Mouse (Mus musculus): ENCODE results near the gene Trib3. TPM values are rescaled to one million over a fixed set of nuclear protein-coding genes. Genes with fewer than 3 reads are reported as not detected.
A peak's percentile ranks its signal among the peaks of the same experiment; 100 is the strongest.

The Trib3 gene
- polyA plus RNA-seq, 1 experiment from 2014 or later = 1.2 TPM

DNA sequence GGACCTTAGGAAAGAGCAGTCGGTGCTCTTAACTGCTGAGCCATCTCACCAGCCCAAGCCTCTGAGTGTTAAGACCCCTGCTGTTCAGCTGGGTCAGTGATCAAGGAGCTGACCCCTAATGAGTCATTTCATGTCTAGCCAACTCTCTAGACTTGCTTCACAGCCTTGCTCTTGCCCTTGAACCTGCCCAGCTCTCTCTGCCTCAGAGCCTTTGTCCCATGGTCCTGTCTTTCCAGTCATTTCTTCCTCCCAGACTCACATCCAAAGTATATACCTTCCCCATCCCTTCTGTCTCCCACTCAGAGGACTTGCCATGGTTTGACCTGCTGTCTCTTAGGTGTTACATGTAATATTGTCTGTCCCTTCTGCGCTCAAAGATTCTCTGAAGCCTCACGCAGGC, 13.4 kb upstream of the Trib3 start:
- ATAC-seq (ENCODE audit: low FRiP score, low TSS enrichment) (no peak), DNase-seq (no peak)
- Histone ChIP-seq H3K4me2 (ENCODE audit: low read length) (no peak overlapping the region), H3K4me3 (replicated peaks; ENCODE audit: low read depth, low read length) (no peak overlapping the region), H3K27ac (replicated peaks; ENCODE audit: low read depth, low read length) (no peak overlapping the region), H3K27me3 (ENCODE audit: control insufficient read depth, insufficient read depth, low read length) (no peaks in the 10 kb centered on the region), H3K9ac (replicated peaks; ENCODE audit: low read length) (no peak overlapping the region), H3K4me1 (ENCODE audit: control insufficient read depth, insufficient read depth, low read length) (no peaks in the 10 kb centered on the region), H3K9me3 (ENCODE audit: control insufficient read depth, low read length) (no peaks in the 10 kb centered on the region), H3K36me3 (ENCODE audit: control insufficient read depth, insufficient read depth, low read length) (no peaks in the 10 kb centered on the region)
- 85% methylated on average over 3 of the region's 3 CpGs for WGBS

DNA sequence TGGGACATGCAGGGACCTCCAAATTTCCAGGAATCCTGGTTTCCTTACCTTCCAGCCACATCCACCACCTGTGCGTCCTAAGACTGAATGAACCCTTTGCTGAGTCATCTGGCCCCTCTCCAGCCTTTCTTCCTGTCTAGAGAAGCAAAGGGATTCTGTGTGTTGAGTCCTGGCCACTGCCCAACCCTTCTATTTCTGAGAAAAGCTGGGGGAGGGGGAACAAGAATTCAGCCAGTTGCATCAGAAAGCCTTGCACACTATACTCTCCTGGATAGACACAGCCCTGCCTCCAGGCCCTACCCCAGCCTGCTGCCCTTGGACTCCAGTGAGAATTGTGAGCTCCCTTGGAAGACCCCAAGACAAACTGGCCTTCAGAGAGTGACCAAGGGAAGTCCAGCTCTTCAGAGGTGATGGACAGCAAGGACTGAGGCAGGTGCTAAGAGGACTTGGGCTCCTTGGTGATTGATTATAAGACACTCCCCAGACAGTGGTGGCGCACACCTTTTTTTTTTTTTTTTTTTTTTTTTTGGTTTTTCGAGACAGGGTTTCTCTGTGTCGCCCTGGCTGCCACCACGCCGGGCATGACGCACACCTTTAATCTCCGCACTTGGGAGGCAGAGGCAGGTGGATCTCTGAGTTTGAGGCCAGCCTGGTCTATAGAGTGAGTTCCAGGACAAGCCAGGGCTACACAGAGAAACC, 6.2 kb upstream of the Trib3 start:
- Histone ChIP-seq H3K9ac (replicated peaks; ENCODE audit: low read length) (no peak overlapping the region), H3K4me1 (ENCODE audit: control insufficient read depth, insufficient read depth, low read length) (no peaks in the 10 kb centered on the region), H3K4me2 (ENCODE audit: low read length) (no peak overlapping the region), H3K27ac (replicated peaks; ENCODE audit: low read depth, low read length) (no peak overlapping the region), H3K9me3 (ENCODE audit: control insufficient read depth, low read length) (no peaks in the 10 kb centered on the region), H3K4me3 (replicated peaks; ENCODE audit: low read depth, low read length) (no peak overlapping the region), H3K36me3 (ENCODE audit: control insufficient read depth, insufficient read depth, low read length) (no peaks in the 10 kb centered on the region), H3K27me3 (ENCODE audit: control insufficient read depth, insufficient read depth, low read length) (0 out of 2 replicates have a peak, but pooled peaks cover 3% of the 10 kb centered on the region)
- DNase-seq (no peak), ATAC-seq (ENCODE audit: low FRiP score, low TSS enrichment) (no peak)
- 88% methylated on average over 8 of the region's 8 CpGs for WGBS

- H3K4me2 ChIP-seq (ENCODE audit: low read length) = no peak overlapping the region
- peaks cover 1% of the 10 kb centered on the region; the same call in 1 of the 2 replicates for H3K4me1 ChIP-seq (ENCODE audit: control insufficient read depth, insufficient read depth, low read length)
- ATAC-seq (ENCODE audit: low FRiP score, low TSS enrichment) (no peak), DNase-seq (no peak)
- no peak overlapping the region for H3K9ac ChIP-seq (replicated peaks; ENCODE audit: low read length)
- WGBS = 80% methylated on average over 6 of the region's 6 CpGs
- no peak overlapping the region for H3K27ac ChIP-seq (replicated peaks; ENCODE audit: low read depth, low read length)
- H3K36me3 ChIP-seq (ENCODE audit: control insufficient read depth, insufficient read depth, low read length) = no peaks in the 10 kb centered on the region
- no peak overlapping the region for H3K4me3 ChIP-seq (replicated peaks; ENCODE audit: low read depth, low read length)
- H3K9me3 ChIP-seq (ENCODE audit: control insufficient read depth, low read length) = no peaks in the 10 kb centered on the region
- H3K27me3 ChIP-seq (ENCODE audit: control insufficient read depth, insufficient read depth, low read length) = 0 out of 2 replicates have a peak, but pooled peaks cover 3% of the 10 kb centered on the region
Measured at GRCm38 (mm10) chr2:152349205-152349604, 5.4 kb upstream of the Trib3 start.

DNA sequence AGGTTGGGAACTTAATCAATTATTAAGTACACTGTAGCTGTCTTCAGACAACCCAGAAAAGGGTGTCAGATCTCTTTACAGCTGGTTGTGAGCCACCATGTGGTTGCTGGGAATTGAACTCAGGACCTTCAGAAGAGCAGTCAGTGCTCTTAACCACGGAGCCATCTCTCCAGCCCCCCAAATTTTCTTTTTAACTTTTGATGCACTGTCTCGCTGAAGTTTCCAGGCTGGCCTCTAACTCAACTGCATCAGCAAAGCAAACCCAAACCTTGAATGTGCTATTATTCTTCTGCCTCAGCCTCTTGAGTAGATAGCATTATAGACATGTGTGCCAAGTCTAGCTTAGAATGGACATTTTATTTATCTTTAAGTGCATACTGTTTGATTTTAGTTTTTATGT, 3.9 kb upstream of the Trib3 start:
- Histone ChIP-seq H3K4me2 (ENCODE audit: low read length) (no peak overlapping the region), H3K9me3 (ENCODE audit: control insufficient read depth, low read length) (no peaks in the 10 kb centered on the region), H3K4me3 (replicated peaks; ENCODE audit: low read depth, low read length) (no peak overlapping the region), H3K4me1 (ENCODE audit: control insufficient read depth, insufficient read depth, low read length) (peaks cover 5% of the 10 kb centered on the region; the same call in 1 of the 2 replicates), H3K27ac (replicated peaks; ENCODE audit: low read depth, low read length) (no peak overlapping the region), H3K27me3 (ENCODE audit: control insufficient read depth, insufficient read depth, low read length) (0 out of 2 replicates have a peak, but pooled peaks cover 3% of the 10 kb centered on the region), H3K36me3 (ENCODE audit: control insufficient read depth, insufficient read depth, low read length) (no peaks in the 10 kb centered on the region), H3K9ac (replicated peaks; ENCODE audit: low read length) (no peak overlapping the region)
- 81% methylated on average over 2 of the region's 2 CpGs for WGBS
- no peak for DNase-seq
- no peak for ATAC-seq (ENCODE audit: low FRiP score, low TSS enrichment)

DNA sequence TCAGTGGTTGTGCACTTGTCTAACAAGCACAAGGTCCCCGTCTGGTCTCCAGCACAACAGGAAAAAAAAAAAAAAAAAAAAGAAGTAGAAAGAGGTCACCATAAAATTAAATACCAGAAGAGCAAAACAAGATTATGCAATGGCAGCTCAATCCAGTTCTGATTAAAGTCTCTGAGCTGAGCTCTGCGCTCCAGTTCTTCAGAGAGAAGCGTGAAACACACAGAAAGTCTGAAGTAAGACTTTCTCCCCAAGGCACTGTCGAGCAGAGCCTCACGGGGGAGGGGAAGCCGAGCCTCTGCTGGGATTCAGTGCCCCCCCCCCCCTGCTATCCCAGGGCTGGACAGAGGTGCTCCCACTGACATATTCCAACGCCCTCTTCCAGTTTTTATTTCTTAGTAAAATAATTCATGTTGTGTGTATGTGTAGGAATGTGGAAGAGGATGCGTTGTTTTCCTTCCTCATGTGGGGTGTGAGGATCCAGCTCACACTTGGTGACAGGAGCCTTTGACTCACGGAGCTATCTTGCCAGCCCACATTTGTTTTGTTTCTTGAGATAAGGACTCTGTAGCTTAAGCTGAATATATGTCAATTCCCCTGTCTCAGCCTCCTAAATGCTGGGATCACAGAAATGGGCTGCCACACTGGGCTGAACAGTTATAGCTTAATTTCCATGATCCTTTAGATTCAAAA, 3.1 kb upstream of the Trib3 start:
- no peak overlapping the region for H3K4me2 ChIP-seq (ENCODE audit: low read length)
- WGBS = 45% methylated on average over 9 of the region's 9 CpGs
- H3K27ac ChIP-seq (replicated peaks; ENCODE audit: low read depth, low read length) = no peak overlapping the region
- ATAC-seq (ENCODE audit: low FRiP score, low TSS enrichment) (no peak), DNase-seq (no peak)
- H3K9ac ChIP-seq (replicated peaks; ENCODE audit: low read length) = no peak overlapping the region
- no peak overlapping the region for H3K4me3 ChIP-seq (replicated peaks; ENCODE audit: low read depth, low read length)
- no peaks in the 10 kb centered on the region for H3K36me3 ChIP-seq (ENCODE audit: control insufficient read depth, insufficient read depth, low read length)
- H3K9me3 ChIP-seq (ENCODE audit: control insufficient read depth, low read length) = no peaks in the 10 kb centered on the region
- peaks cover 5% of the 10 kb centered on the region; the same call in 1 of the 2 replicates for H3K4me1 ChIP-seq (ENCODE audit: control insufficient read depth, insufficient read depth, low read length)
- 0 out of 2 replicates have a peak, but pooled peaks cover 3% of the 10 kb centered on the region for H3K27me3 ChIP-seq (ENCODE audit: control insufficient read depth, insufficient read depth, low read length)

GRCm38 (mm10) chr2:152345393-152345792, 1.6 kb upstream of the Trib3 start:
- 68% methylated on average over 6 of the region's 6 CpGs for WGBS
- no peak overlapping the region for H3K4me2 ChIP-seq (ENCODE audit: low read length)
- no peak overlapping the region for H3K27ac ChIP-seq (replicated peaks; ENCODE audit: low read depth, low read length)
- H3K9me3 ChIP-seq (ENCODE audit: control insufficient read depth, low read length) = no peaks in the 10 kb centered on the region
- H3K4me1 ChIP-seq (ENCODE audit: control insufficient read depth, insufficient read depth, low read length) = peaks cover 5% of the 10 kb centered on the region; the same call in 1 of the 2 replicates
- H3K27me3 ChIP-seq (ENCODE audit: control insufficient read depth, insufficient read depth, low read length) = 0 out of 2 replicates have a peak, but pooled peaks cover 3% of the 10 kb centered on the region
- no peak for ATAC-seq (ENCODE audit: low FRiP score, low TSS enrichment)
- no peak overlapping the region for H3K4me3 ChIP-seq (replicated peaks; ENCODE audit: low read depth, low read length)
- no peak for DNase-seq
- H3K36me3 ChIP-seq (ENCODE audit: control insufficient read depth, insufficient read depth, low read length) = no peaks in the 10 kb centered on the region
- H3K9ac ChIP-seq (replicated peaks; ENCODE audit: low read length) = no peak overlapping the region

DNA sequence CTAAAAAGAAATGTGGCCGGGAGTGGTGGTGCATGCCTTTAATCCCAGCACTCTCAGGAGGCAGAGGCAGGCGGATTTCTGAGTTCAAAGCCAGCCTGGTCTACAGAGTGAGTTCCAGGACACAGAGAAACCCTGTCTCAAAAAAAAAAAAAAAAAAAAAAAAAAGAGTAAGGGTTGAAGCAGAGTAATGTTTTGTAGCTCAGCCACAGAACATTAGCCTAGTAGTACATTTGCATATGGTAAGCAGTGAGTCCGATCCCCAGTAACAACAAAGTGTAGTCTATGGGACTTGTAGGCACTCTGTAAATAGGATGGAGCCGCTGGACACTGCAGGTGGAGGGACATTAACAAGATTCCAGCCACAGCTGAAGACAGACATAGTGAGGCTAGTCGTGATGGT, 1.1 kb upstream of the Trib3 start:
- DNase-seq (no peak), ATAC-seq (ENCODE audit: low FRiP score, low TSS enrichment) (no peak)
- 66% methylated on average over 5 of the region's 5 CpGs for WGBS
- H3K27ac ChIP-seq (replicated peaks; ENCODE audit: low read depth, low read length) = no peak overlapping the region
- no peaks in the 10 kb centered on the region for H3K9me3 ChIP-seq (ENCODE audit: control insufficient read depth, low read length)
- no peaks in the 10 kb centered on the region for H3K36me3 ChIP-seq (ENCODE audit: control insufficient read depth, insufficient read depth, low read length)
- no peak overlapping the region for H3K4me2 ChIP-seq (ENCODE audit: low read length)
- peaks cover 5% of the 10 kb centered on the region; the same call in 1 of the 2 replicates for H3K4me1 ChIP-seq (ENCODE audit: control insufficient read depth, insufficient read depth, low read length)
- H3K4me3 ChIP-seq (replicated peaks; ENCODE audit: low read depth, low read length) = no peak overlapping the region
- 0 out of 2 replicates have a peak, but pooled peaks cover 3% of the 10 kb centered on the region for H3K27me3 ChIP-seq (ENCODE audit: control insufficient read depth, insufficient read depth, low read length)
- no peak overlapping the region for H3K9ac ChIP-seq (replicated peaks; ENCODE audit: low read length)

- no peak for DNase-seq
- Histone ChIP-seq H3K36me3 (ENCODE audit: control insufficient read depth, insufficient read depth, low read length) (no peaks in the 10 kb centered on the region), H3K4me1 (ENCODE audit: control insufficient read depth, insufficient read depth, low read length) (peaks cover 5% of the 10 kb centered on the region; the same call in 1 of the 2 replicates), H3K4me2 (ENCODE audit: low read length) (peak overlapping the region; percentile 85), H3K4me3 (replicated peaks; ENCODE audit: low read depth, low read length) (peak overlapping the region; percentile 46), H3K27me3 (ENCODE audit: control insufficient read depth, insufficient read depth, low read length) (0 out of 2 replicates have a peak, but pooled peaks cover 3% of the 10 kb centered on the region), H3K9ac (replicated peaks; ENCODE audit: low read length) (peak overlapping the region; percentile 58), H3K9me3 (ENCODE audit: control insufficient read depth, low read length) (no peaks in the 10 kb centered on the region), H3K27ac (replicated peaks; ENCODE audit: low read depth, low read length) (no peak overlapping the region)
- no peak for ATAC-seq (ENCODE audit: low FRiP score, low TSS enrichment)
- WGBS = 11% methylated on average over 10 of the region's 10 CpGs
Measured at GRCm38 (mm10) chr2:152344361-152344760, 529 bp upstream of the Trib3 start.

All from midbrain, embryonic 14.5 days (tissue).